Mouse (Mus musculus) lung, postnatal 0 days (tissue): ENCODE data around the gene Rps27a.

Source experiments
- CTCF ChIP-seq: IDR thresholded peaks from 2 replicates; pipeline ENCODE4 v1.5.1; 2016; ENCODE audit warnings: antibody characterized with exemption, mild to moderate bottlenecking
- EP300 ChIP-seq: IDR thresholded peaks from 2 replicates; pipeline ENCODE4 v1.6.1; 2016; ENCODE audit warnings: antibody characterized with exemption, mild to moderate bottlenecking, control low read depth

DNA sequence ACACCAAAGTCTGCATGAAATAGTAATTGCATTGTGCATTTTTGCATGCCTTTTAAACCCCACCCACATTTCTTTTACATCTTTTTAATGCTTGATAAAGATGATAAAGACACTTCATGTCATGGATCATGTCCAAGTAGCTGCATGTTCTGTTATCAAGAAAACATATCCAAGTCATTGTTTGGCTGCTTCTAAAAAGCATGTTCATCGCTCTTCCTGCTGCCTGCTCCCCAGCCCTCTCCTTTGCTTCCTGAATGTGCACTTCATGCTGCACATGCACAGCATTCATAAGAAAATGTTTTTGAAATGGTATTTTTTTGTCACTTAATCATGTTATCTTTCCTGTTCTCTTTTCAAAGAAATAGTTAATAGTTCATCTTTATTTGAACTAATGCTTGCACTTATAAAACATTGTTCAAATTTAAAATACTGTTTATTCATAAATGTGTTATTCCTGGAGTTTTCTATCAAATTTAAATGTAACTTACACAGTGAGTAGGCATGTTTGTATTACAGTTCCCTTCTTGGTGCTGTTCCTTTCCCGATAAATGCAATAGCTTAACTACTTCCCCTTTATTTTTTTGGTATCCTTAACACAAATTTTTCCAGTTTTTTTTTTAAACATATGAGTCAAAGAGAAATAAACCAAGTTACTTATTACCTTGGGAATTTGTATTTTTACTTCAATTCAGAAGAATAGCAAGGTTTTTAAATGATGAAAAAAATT lies 42.8 kb downstream of the Rps27a start:
- TF ChIP-seq CTCF (no peak), EP300 (no peak)
